Mouse (Mus musculus) gonadal fat pad, adult 2 months (tissue): ENCODE measurements at regions not wholly inside any gene's neighbourhood (a gene's known extent, or its start where the extent isn't known, plus 50 kb on each side); places are given as distances from the start of the nearest gene placed in this dataset.

ENCODE experiments used
- DNase-seq: peaks from one replicate; pipeline ENCODE4 v3.0.0-alpha.2; 2012; ENCODE audit warnings: low read depth

DNA sequence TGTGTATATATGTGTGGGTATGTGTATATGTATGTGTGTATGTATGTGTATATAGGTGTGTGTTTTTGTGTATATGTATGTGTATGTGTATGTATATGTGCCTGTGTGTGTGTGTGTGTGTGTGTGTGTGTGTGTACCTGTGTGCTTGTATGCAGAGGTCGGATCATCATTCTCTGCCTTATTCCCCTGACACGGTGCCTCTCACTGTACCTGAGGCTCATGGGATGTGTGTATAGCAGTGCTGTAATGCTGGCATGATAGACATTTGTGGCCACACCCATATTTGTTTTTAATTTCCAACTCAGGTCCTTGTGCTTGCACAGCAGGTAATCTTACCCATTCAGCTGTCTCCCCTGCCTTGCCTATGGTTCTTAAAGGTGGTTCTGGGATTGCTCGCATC is 402.1 kb upstream of the Tmpo start:
- DNase-seq = no peak

- DNase-seq = no peak
These were observed 399.8 kb upstream of the Tmpo start for GRCm38 (mm10) chr10:91580959-91581358.

GRCm38 (mm10) chr10:91575323-91576064 is 394.4 kb upstream of the Tmpo start:
- no peak for DNase-seq

GRCm38 (mm10) chr10:91572796-91573195 is 391.7 kb upstream of the Tmpo start:
- no peak for DNase-seq

GRCm38 (mm10) chr10:91569046-91569445 is 387.9 kb upstream of the Tmpo start:
- no peak for DNase-seq

DNA sequence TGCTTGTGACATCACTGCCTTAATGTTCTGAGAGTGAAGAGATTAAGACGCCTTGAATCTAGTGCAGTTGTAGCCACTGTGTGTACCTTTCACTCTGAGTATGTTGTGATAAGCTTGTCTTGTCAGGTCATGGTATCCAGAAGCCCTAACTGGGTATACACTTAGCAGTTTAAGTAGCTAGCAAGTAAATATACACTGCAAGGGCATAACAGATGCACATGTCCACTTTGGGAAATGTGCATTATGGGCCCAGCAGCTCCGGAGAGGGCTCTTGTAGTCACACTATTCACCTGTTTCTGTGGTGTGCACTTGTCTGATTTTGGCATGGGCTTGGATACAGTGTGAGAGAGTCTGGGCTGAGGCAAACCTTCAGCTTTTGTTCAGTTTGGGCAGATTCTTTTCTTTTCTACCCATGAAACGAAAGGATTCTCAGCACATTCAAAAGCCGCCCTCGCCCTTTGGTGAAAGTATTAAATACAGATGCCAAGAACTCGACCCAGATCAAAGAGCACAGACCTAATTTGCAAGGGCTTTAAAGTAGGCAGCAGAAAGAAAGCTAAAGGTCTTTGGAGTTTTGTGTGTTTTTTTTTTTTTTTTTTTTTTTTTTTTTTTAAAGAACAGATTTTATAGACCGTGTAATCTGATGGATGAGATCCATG is 385.1 kb upstream of the Tmpo start:
- DNase-seq = no peak

- no peak for DNase-seq
These were observed 378.2 kb upstream of the Tmpo start for GRCm38 (mm10) chr10:91559307-91559706.

GRCm38 (mm10) chr10:91548071-91548470 is 367.0 kb upstream of the Tmpo start:
- no peak for DNase-seq

DNA sequence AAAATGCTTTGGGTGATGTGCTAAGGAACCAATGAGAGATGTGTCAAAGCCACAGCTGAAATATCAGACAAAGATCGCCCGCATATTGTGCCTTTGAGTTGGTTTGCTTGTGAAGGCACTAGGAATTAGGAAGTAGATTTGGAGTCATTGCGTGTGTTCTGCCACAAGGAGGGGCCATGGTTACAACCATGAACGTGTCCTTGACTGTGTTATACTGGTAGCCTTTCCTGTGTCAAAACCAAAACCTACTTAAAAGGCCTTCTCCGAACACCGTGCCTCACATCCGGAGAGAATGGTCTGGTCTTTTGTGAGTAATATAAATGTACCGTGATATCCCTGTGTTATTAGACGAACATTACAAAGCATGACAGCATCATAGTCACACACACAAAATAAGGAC is 365.0 kb upstream of the Tmpo start:
- no peak for DNase-seq

DNA sequence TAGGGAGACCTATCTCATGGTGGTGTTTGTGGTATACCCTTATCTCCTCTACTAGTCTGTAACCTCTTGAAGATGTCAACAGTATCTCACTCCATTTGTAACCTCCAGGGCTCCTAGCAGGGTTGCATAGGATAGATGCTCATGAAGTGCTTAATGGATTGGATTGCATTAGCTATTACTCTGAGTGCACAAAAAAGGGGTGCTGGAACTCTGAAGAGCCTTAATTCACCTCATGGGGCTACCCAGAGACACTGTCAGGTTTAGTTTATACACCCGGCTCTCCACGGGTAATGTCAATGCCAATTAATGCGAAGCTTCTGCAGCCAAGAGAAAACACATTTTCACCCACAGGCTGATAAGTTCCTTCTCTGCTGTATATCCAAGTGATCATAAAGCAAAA is 364.3 kb upstream of the Tmpo start:
- DNase-seq = no peak

GRCm38 (mm10) chr10:91543167-91543918 is 362.2 kb upstream of the Tmpo start:
- no peak for DNase-seq

DNA sequence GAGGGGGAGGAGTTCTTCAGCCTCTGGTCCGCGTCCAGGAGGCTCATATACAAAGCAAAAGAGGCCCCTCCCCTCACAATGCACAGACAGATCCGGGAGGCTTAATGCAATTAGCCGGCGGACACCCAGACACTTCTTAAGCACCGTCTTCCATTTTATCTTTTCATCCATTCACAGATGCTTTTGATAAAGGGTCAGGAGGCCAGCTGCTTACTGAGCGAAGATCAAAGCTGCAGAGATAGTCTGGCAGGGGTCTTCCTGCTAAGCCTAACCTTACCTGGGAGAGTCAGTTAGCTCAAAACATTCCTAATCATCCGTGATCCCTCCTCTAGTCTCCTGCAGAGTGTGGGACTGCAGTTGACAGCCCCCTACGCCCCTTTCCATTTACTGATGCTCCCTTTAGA is 361.1 kb upstream of the Tmpo start:
- DNase-seq = no peak

DNA sequence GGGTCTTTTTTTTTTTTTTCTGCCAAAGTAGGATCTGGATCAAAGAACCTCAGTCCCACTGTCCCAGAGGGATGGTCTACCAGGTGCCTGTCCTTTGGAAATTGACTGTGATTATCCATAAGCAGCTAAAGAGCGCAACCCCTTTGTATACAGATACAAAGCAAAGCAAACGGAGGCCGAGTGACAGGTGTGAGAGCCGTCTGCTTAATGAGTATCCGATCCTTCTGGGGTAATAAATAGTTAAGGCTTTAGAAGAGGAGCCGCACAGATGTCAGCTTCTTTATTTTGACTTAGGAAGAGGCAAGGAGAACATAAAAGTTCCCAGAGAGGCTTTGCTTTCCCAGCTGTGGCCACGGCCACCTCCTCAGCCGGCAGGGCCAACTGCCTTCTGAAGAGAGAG is 356.1 kb upstream of the Tmpo start:
- no peak for DNase-seq

DNA sequence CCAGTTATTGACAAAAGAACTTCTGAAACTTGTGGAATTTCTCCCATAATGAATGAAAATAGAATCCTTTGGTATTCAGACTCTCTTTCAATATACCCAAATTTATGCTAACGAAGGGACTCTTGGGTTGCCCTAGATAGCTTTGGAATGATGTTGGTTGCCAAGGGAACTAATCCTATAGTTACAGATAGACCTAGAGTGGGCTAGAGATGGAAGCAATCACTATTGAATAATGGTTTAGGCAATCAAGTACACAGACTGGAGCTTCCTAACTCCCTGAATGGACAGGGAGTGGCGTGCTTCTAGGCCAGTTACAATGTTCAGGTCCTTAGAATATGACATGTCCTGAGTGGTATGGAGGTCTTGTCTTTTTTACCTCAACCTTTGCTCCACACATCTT is 354.3 kb upstream of the Tmpo start:
- no peak for DNase-seq

GRCm38 (mm10) chr10:91528305-91528704 is 347.2 kb upstream of the Tmpo start:
- no peak for DNase-seq

DNA sequence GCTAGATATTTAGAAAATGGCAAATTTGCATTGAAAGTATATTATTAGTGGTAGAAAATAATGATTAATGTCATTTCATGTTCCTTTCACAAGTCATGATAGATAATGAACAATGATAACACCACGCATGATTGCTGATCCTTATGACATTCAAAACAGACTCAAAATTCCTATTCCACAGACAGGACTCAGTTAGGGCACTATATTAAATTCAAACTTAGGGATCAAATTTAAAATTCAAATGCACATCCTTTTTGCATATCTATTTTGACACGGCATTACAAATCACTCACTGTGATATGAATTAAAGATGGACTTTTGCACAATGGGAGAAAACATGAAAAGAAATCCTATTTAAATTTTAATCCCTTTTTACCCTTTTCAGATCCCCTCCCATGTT is 340.1 kb upstream of the Tmpo start:
- no peak for DNase-seq

DNA sequence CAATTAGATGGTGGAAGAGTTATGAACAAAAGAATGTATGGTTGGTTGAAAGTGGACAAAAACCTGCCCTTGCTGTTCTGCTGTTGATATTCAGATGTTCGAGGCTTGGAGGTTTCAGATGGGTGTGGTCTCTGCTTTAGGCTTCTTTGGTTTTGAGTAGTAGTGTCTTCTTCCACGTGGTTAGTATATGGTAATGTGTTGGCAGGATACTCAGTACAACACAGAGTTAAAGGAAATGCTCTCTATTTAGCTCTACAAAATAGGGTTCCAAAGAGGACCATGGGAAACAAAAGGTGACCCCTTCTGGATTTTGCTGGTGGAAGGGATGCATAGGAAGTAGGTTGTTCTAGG is 333.9 kb upstream of the Tmpo start:
- DNase-seq = no peak

DNA sequence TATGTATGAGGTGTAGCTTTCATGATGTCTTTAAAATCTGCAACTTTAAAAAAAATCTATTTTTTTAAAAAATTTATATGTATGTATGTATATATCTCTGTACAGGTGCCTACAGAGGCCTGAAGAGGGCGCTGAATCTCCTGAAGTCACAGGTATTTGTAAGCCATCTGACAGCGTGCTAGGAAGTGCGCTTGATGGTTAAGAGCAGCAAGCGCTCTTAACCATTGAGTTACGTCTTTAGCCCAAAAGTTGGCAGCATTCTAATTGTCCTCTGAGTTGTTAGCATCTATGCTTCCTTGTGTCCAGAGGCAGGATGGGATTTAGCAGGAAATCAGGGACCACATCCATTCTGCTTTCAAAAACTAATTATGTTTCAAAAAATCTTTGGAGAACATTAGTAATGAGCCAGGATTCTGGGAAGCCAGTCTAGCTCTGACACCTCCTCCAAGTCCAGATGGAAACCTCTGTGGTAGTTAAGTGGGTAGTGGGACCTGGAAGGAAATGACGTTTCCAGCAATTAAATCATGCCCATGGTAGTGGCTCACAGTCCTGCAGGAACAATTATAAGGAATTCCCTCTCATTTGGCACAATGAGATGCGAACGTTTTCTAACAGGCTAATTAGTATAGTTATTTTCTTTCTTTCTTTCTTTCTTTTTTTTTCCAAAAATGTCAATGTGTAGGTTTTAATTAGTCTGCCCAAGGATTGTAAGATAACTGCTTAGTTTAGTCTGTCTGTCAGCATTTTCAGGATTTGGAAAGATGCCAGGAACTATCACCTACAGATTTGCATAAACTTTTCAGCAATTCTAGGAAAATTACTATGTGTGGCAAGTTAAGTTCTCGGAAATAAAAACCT is 333.3 kb upstream of the Tmpo start:
- no peak for DNase-seq

- no peak for DNase-seq
These were observed 325.9 kb upstream of the Tmpo start for GRCm38 (mm10) chr10:91507038-91507437.

DNA sequence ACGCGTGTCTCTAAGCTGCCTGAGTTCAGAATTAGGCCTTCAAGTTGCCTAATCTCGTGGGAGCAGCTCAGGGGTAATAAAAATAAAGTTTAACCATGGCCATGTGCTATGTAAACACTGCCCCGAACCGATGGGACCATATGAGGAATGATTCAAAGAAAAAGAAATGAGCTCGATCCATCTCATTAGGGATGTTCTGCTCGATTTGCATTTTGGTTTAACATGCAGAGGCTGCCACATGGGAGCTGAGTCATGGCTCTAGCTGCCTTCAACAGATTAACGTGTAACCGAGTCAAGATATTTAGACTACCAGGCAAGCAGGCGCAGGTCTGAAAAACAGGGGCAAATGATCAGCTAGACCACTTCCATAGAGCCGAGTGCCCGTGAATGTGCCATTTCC is 323.8 kb upstream of the Tmpo start:
- no peak for DNase-seq

GRCm38 (mm10) chr10:91498543-91498942 is 317.4 kb upstream of the Tmpo start:
- DNase-seq = no peak

GRCm38 (mm10) chr10:91464691-91465090 is 283.6 kb upstream of the Tmpo start:
- DNase-seq = no peak
